In genomic region chr9:77252134-77252533, GRCm38 (mm10) we compare ENCODE assay signal across 15 mouse cellular contexts.
A peak's percentile ranks its signal among the peaks of the same experiment; 100 is the strongest.
DNase-seq lines count a peak whose midpoint lies in the region; ATAC-seq lines count a peak whose summit lies in the region.
"Had no signal": no experiment of that assay in that cellular context is flagged by ENCODE, and none has a peak within 500 bp of the region (broad histone marks: within the 10 kb centered on the region; RNA-seq: fewer than 3 reads in every experiment).

No protein-coding gene starts in this region.

- WGBS in forebrain, embryonic 14.5 days = 47% methylated on average over 7 of the region's 7 CpGs
- WGBS in forebrain, embryonic 11.5 days = 84% methylated on average over 7 of the region's 7 CpGs

- no peaks in the 10 kb centered on the region for H3K27me3 ChIP-seq in forebrain, embryonic 14.5 days (replicated peaks; ENCODE audit: control insufficient read depth, insufficient read depth, low read length)
- H3K27me3 ChIP-seq in forebrain, embryonic 11.5 days (ENCODE audit: control insufficient read depth, insufficient read depth, low read length) = no peaks in the 10 kb centered on the region
- H3K27me3 ChIP-seq: heart, embryonic 15.5 days; kidney, embryonic 15.5 days had no signal

- no peak overlapping the region for H3K4me2 ChIP-seq in forebrain, embryonic 14.5 days (ENCODE audit: low read length)
- H3K4me2 ChIP-seq in forebrain, embryonic 11.5 days (ENCODE audit: low read depth, low read length, severe bottlenecking) = no peak overlapping the region
- H3K4me2 ChIP-seq: heart, embryonic 15.5 days; kidney, embryonic 15.5 days; liver, embryonic 11.5 days had no signal

- H3K9me3 ChIP-seq in forebrain, embryonic 14.5 days (replicated peaks; ENCODE audit: control insufficient read depth, low read length) = no peaks in the 10 kb centered on the region
- no peaks in the 10 kb centered on the region for H3K9me3 ChIP-seq in forebrain, embryonic 11.5 days (ENCODE audit: control insufficient read depth, low read length)
- H3K9me3 ChIP-seq: heart, embryonic 15.5 days; kidney, embryonic 15.5 days had no signal

- no peaks in the 10 kb centered on the region for H3K36me3 ChIP-seq in forebrain, embryonic 14.5 days (ENCODE audit: control insufficient read depth, insufficient read depth, low read length)
- no peaks in the 10 kb centered on the region for H3K36me3 ChIP-seq in forebrain, embryonic 11.5 days (ENCODE audit: control insufficient read depth, insufficient read depth, low read length)
- H3K36me3 ChIP-seq: heart, embryonic 15.5 days; kidney, embryonic 15.5 days had no signal

- no peak overlapping the region for H3K4me3 ChIP-seq in forebrain, embryonic 14.5 days (ENCODE audit: low read depth, low read length)
- H3K4me3 ChIP-seq in forebrain, embryonic 11.5 days (ENCODE audit: low read depth, low read length) = no peak overlapping the region
- H3K4me3 ChIP-seq: heart, embryonic 15.5 days; kidney, embryonic 15.5 days; myocyte had no signal

- no peak overlapping the region for H3K27ac ChIP-seq in forebrain, embryonic 14.5 days (ENCODE audit: low read depth, low read length)
- no peak overlapping the region for H3K27ac ChIP-seq in forebrain, embryonic 11.5 days (ENCODE audit: low read depth, low read length)
- H3K27ac ChIP-seq: heart, embryonic 15.5 days; kidney, embryonic 15.5 days had no signal

- DNase-seq in forebrain, embryonic 14.5 days (ENCODE audit: low spot score) = peak; percentile 46
- no peak for DNase-seq in forebrain, embryonic 11.5 days (ENCODE audit: low spot score)
- DNase-seq in layer of hippocampus, adult 11-12 months (ENCODE audit: low spot score) = peak; percentile 56
- no peak for DNase-seq in layer of hippocampus, adult 9-10 months (ENCODE audit: low spot score)
- DNase-seq in layer of hippocampus, postnatal 14 days (ENCODE audit: low spot score in 2 of 2) = peak; percentile 66 to 85
- DNase-seq in skeletal muscle tissue, adult 2 months (ENCODE audit: low read depth, low spot score) = peak; percentile 48
- DNase-seq in adrenal gland, adult 18-20 months (ENCODE audit: low spot score in 2 of 2) = no peak
- DNase-seq in adrenal gland, adult 2 months = no peak
- DNase-seq: cerebellum, adult 8-10 months; lung, postnatal 10 days; thymus, postnatal 14 days had no signal

- ATAC-seq in forebrain, embryonic 14.5 days = peak; percentile 77
- ATAC-seq in forebrain, embryonic 11.5 days (replicated peaks; ENCODE audit: low FRiP score) = no peak

- no peaks in the 10 kb centered on the region; the same call in 1 of the 2 replicates for H3K4me1 ChIP-seq in forebrain, embryonic 14.5 days (ENCODE audit: control insufficient read depth, insufficient read depth, low read length)
- H3K4me1 ChIP-seq in forebrain, embryonic 11.5 days (replicated peaks; ENCODE audit: control insufficient read depth, insufficient read depth, low read length) = no peaks in the 10 kb centered on the region
- H3K4me1 ChIP-seq: heart, embryonic 15.5 days; kidney, embryonic 15.5 days had no signal

- H3K9ac ChIP-seq in forebrain, embryonic 14.5 days (ENCODE audit: low read length) = no peak overlapping the region
- H3K9ac ChIP-seq in forebrain, embryonic 11.5 days (ENCODE audit: low read length) = no peak overlapping the region
- H3K9ac ChIP-seq: heart, embryonic 15.5 days; kidney, embryonic 15.5 days had no signal

Comparison
In these comparisons a context has a peak if more than half of its experiments do, and no peak if none do; other contexts are left out.
1. DNase-seq: peak in forebrain, embryonic 14.5 days (single experiment), layer of hippocampus, adult 11-12 months (single experiment), layer of hippocampus, postnatal 14 days (2 of 2) and skeletal muscle tissue, adult 2 months (single experiment); none in forebrain, embryonic 11.5 days (single experiment), layer of hippocampus, adult 9-10 months (single experiment), adrenal gland, adult 18-20 months (0 of 2) and adrenal gland, adult 2 months (single experiment).